Mouse (Mus musculus): ENCODE measurements around the gene Them7. TPM values are rescaled to one million over a fixed set of nuclear protein-coding genes. Genes with fewer than 3 reads are reported as not detected.

Them7 gene
- total and polyA plus RNA-seq, 3 experiments: not detected

DNA sequence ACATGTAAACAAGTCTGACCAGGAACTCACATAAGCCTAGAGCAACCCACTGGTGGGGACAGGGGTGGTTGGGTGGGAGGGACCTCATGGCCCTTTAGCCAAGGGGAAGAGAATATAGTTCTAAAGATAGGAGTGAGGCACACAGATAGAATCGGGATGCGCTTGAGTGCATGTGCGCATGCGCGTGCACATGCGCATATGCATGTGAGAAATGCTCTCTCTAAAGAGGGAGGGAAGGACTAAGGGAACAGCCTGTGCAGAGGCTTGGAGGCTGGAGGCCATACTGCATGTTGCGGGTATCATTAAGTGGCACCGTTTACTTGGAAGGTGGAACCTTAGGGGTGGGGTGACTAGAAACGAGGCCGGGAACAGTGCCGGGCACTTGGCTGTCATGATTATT lies 37.2 kb downstream of the Them7 start:
- Histone ChIP-seq H3K36me3 (ENCODE audit: control insufficient read depth in 1 of 2, insufficient read depth in 2 of 2, low read length in 2 of 2) (no peaks in the 10 kb centered on the region), H3K9ac (ENCODE audit: control insufficient read depth, low read depth, low read length, poor library complexity, severe bottlenecking) (no peak overlapping the region), H3K4me1 (ENCODE audit: control insufficient read depth in 1 of 2, insufficient read depth in 2 of 2, low read length in 2 of 2) (peaks cover 0 to 2% of the 10 kb centered on the region in 2 experiments; a peak in 1 of 4 replicates), H3K4me3 (ENCODE audit: control insufficient read depth in 1 of 2, insufficient read depth in 1 of 2, low read depth in 2 of 2, low read length in 2 of 2) (no peak overlapping the region), H3K27ac (ENCODE audit: control insufficient read depth, low read depth, low read length) (no peak overlapping the region), H3K9me3 (replicated peaks; ENCODE audit: insufficient read depth, low read length) (no peaks in the 10 kb centered on the region), H3K79me2 (ENCODE audit: control insufficient read depth, insufficient read depth, low read length, poor library complexity) (no peaks in the 10 kb centered on the region; the same call in 1 of the 2 replicates), H3K27me3 (ENCODE audit: control insufficient read depth in 1 of 2, insufficient read depth in 2 of 2, low read length in 2 of 2) (peaks cover 0 to 3% of the 10 kb centered on the region in 2 experiments; a peak in 2 of 4 replicates)
- no peak for TF ChIP-seq MYC (IDR thresholded peaks at IDR 0.05; ENCODE audit: low read depth, low read length)
- TF ChIP-seq KAT2A (conservative IDR thresholded peaks at IDR 0.05; ENCODE audit: low read depth, low read length): no peak
- DNase-seq (ENCODE audit: low read depth, low spot score): no peak

GRCm38 (mm10) chr2:105263219-105263618 lies 39.1 kb downstream of the Them7 start:
- Histone ChIP-seq H3K79me2 (ENCODE audit: control insufficient read depth, insufficient read depth, low read length, poor library complexity) (no peaks in the 10 kb centered on the region; the same call in 1 of the 2 replicates), H3K4me1 (ENCODE audit: control insufficient read depth in 1 of 2, insufficient read depth in 2 of 2, low read length in 2 of 2) (no peaks in the 10 kb centered on the region), H3K27ac (ENCODE audit: control insufficient read depth, low read depth, low read length) (no peak overlapping the region), H3K36me3 (ENCODE audit: control insufficient read depth in 1 of 2, insufficient read depth in 2 of 2, low read length in 2 of 2) (no peaks in the 10 kb centered on the region), H3K4me3 (ENCODE audit: control insufficient read depth in 1 of 2, insufficient read depth in 1 of 2, low read depth in 2 of 2, low read length in 2 of 2) (no peak overlapping the region), H3K27me3 (ENCODE audit: control insufficient read depth in 1 of 2, insufficient read depth in 2 of 2, low read length in 2 of 2) (peaks cover 1 to 3% of the 10 kb centered on the region in 2 experiments; a peak in 2 of 4 replicates), H3K9me3 (replicated peaks; ENCODE audit: insufficient read depth, low read length) (no peaks in the 10 kb centered on the region), H3K9ac (ENCODE audit: control insufficient read depth, low read depth, low read length, poor library complexity, severe bottlenecking) (no peak overlapping the region)
- no peak for TF ChIP-seq MAZ (IDR thresholded peaks at IDR 0.05; ENCODE audit: low read depth, low read length)
- TF ChIP-seq GABPA (IDR thresholded peaks at IDR 0.05; ENCODE audit: low read depth, low read length): no peak
- no peak for TF ChIP-seq NRF1 (IDR thresholded peaks at IDR 0.05; ENCODE audit: insufficient read depth, low read depth, low read length, poor library complexity, severe bottlenecking)
- no peak for TF ChIP-seq TAL1 (IDR thresholded peaks at IDR 0.05; ENCODE audit: low read length)
- TF ChIP-seq POLR2AphosphoS5 (IDR thresholded peaks at IDR 0.05; ENCODE audit: borderline replicate concordance, low read depth, low read length): no peak
- TF ChIP-seq TBP (IDR thresholded peaks at IDR 0.05; ENCODE audit: low read depth, low read length): no peak
- no peak for TF ChIP-seq CTCF (IDR thresholded peaks at IDR 0.05 in 2 of 3, conservative IDR thresholded peaks at IDR 0.05 in 1 of 3; ENCODE audit: control insufficient read depth in 1 of 3, insufficient read depth in 1 of 3, low read depth in 2 of 3, low read length in 3 of 3, poor library complexity in 1 of 3, severe bottlenecking in 1 of 3)
- no peak for TF ChIP-seq RCOR1 (IDR thresholded peaks at IDR 0.05; ENCODE audit: low read depth, low read length)
- TF ChIP-seq MXI1 (IDR thresholded peaks at IDR 0.05; ENCODE audit: low read depth, low read length): no peak
- no peak for TF ChIP-seq MYC (IDR thresholded peaks at IDR 0.05; ENCODE audit: low read depth, low read length)
- TF ChIP-seq RAD21 (IDR thresholded peaks at IDR 0.05; ENCODE audit: low read depth, low read length): no peak
- TF ChIP-seq E2F4 (IDR thresholded peaks at IDR 0.05; ENCODE audit: borderline replicate concordance, low read depth, low read length): no peak
- TF ChIP-seq MEF2A (IDR thresholded peaks at IDR 0.05; ENCODE audit: extremely low read depth, insufficient replicate concordance, low read depth, low read length, poor library complexity, severe bottlenecking): no peak
- TF ChIP-seq MAFK (IDR thresholded peaks at IDR 0.05; ENCODE audit: borderline replicate concordance, low read depth, low read length): no peak
- TF ChIP-seq UBTF (IDR thresholded peaks at IDR 0.05; ENCODE audit: borderline replicate concordance, insufficient read depth, low read depth, low read length): no peak
- no peak for TF ChIP-seq MYB (IDR thresholded peaks at IDR 0.05; ENCODE audit: low read depth, low read length)
- TF ChIP-seq CHD2 (IDR thresholded peaks at IDR 0.05; ENCODE audit: low read length): no peak
- no peak for TF ChIP-seq BHLHE40 (IDR thresholded peaks at IDR 0.05; ENCODE audit: borderline replicate concordance, low read depth, low read length)
- DNase-seq (ENCODE audit: low read depth, low spot score): no peak
